17 mouse cellular contexts compared by ENCODE assay signal in the genomic region with DNA sequence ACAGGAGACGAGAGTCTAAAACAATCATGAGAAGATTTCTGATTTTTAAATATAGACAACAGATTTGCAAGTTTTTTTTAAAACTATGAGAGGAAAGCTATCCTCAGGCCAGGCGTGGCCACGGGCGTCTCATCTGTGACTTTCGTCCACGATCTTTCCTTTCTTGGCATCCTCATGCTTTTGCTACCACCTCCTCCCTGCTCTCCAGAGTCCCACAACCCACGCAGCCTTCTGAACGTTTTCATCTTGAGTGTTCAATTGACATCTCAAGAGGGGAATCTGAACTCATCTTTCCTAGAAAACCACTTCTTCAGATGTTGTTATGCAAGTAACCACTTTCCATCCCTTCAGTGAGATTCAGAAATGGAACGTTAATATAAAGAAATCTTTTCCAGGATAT.
"Had no signal": no experiment of that assay in that cellular context is flagged by ENCODE, and none has a peak within 500 bp of the region (broad histone marks: within the 10 kb centered on the region; RNA-seq: fewer than 3 reads in every experiment).

No protein-coding gene starts in this region.

- H3K9me3 ChIP-seq: neural tube, embryonic 12.5 days; neural tube, embryonic 13.5 days; neural tube, embryonic 15.5 days; stomach, embryonic 15.5 days had no signal

- H3K4me3 ChIP-seq: neural tube, embryonic 12.5 days; neural tube, embryonic 13.5 days; neural tube, embryonic 15.5 days; stomach, embryonic 15.5 days had no signal

- H3K36me3 ChIP-seq: neural tube, embryonic 12.5 days; neural tube, embryonic 13.5 days; neural tube, embryonic 15.5 days; stomach, embryonic 15.5 days had no signal

- H3K27ac ChIP-seq: neural tube, embryonic 12.5 days; neural tube, embryonic 13.5 days; neural tube, embryonic 15.5 days; stomach, embryonic 15.5 days; stomach, postnatal 0 days had no signal

- H3K4me2 ChIP-seq: neural tube, embryonic 12.5 days; neural tube, embryonic 13.5 days; neural tube, embryonic 15.5 days; stomach, embryonic 15.5 days had no signal

- DNase-seq: retina, postnatal 1 day; right cerebral cortex, adult 18-20 months; right cerebral cortex, postnatal 14 days; right cerebral cortex, postnatal 25 days; right cerebral cortex, postnatal 4 days; spleen, adult 18-20 months; thymus, adult 18-20 months; thymus, adult 2 months; thymus, postnatal 14 days; thymus, postnatal 25 days; thymus, postnatal 36 days; thymus, postnatal 4 days had no signal

- H3K9ac ChIP-seq: neural tube, embryonic 12.5 days; neural tube, embryonic 13.5 days; neural tube, embryonic 15.5 days; stomach, embryonic 15.5 days had no signal

- H3K27me3 ChIP-seq: neural tube, embryonic 12.5 days; neural tube, embryonic 13.5 days; neural tube, embryonic 15.5 days; stomach, embryonic 15.5 days had no signal

- H3K4me1 ChIP-seq: neural tube, embryonic 12.5 days; stomach, embryonic 15.5 days had no signal
